Mouse (Mus musculus) neural tube, embryonic 10.5 days (tissue): ENCODE data around the gene Obsl1.

Experiments
- DNase-seq: peaks from one replicate; pipeline ENCODE4 v3.0.0-alpha.2; 2017; ENCODE audit warnings: low spot score; ENCODE audit errors: extremely low spot score

Gene Obsl1

GRCm38 (mm10) chr1:75518427-75518826 lies 12.2 kb upstream of the Obsl1 start:
- no peak for DNase-seq

DNA sequence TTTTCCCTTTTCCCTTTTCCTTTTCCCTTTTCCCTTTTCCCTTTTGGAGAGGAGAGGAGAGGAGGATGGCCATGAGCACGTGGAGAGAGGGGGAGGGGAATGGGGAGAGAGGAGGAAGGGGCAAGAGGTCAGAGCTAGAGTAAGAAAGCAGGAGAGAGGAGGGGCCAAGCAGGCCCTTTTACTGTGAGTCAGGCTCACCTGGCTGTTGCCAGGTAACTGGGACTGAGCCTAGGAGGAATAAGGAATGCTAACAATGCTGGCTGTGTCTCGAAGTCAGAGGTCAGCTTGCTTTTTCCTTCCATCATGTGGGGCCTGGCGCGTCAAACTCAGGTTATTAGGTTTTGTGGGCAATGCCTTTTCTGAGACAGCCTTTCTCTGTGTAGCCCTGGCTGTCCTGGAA lies 11.7 kb upstream of the Obsl1 start:
- DNase-seq: no peak

DNA sequence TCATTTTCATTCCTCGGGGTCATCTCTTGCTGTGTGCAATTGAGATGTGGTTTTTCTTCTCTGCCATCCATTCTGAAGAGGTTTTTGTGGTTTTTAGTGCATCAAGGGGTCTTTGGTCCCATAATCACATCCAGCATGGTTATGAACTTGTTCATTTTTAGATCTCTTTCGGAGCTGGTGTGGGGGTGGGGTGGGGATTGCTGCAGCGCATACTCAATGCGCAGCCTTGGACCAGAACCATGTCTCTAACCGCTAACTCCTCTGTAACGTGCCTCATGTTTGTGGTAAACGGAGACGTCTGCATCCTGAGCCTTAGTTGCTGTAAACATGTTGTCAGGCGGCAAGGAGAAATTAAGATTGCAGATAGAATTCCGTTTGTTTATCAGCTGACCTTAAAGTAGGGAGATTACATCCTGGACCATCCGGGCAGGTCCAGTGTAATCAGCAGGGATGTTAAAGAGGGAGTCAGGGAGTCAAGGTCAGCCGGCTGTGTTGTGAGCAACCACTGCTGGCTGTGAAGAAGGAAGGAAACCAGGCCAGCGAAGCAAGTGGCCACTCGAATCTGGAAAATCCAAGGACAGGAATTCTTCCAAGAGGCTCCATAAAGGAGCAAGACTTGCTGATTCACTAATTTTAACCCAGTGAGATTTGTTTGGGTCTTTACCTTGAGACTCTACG lies 10.6 kb upstream of the Obsl1 start:
- DNase-seq: no peak

- no peak for DNase-seq
These were observed 6.3 kb upstream of the Obsl1 start for GRCm38 (mm10) chr1:75512550-75512949.

DNA sequence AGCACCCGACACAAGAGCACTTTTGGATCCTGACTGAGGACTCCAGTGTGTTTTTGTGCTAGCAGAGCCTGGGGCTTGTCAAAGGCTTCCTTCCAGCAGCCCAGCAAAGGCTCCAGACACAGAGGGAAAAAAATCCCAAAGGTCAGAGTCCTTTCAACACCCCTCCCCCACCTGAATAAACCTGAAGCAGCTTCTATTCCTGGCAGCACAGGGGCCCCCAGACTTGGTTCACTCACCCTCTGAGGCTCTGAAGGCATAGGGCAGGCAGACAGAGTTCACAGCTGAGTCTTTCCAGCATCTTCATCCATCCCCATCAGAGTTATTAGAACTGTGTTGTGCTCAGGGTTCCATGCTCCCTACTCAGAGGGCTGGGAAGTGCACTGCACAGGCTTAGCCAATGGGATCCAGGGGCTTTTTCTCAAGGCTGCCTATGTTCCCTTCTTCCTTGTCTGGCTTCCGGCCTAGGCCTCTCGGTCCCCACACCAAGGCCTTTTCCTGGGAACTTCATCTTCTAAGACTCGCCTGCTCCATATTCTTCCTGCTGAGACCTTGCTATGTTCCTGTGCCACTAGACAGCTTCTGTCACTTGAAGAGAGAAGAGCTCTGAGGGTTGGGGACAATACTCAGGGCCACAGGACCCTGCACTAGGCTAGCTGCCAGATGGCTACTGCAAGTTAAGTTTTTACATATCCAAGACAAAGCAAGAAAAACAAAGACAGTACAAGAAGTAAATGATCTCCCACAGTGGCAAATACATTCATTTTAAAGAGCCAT lies 5.4 kb upstream of the Obsl1 start:
- no peak for DNase-seq

- DNase-seq: no peak
These were observed 3.9 kb upstream of the Obsl1 start for GRCm38 (mm10) chr1:75510154-75510553.

DNA sequence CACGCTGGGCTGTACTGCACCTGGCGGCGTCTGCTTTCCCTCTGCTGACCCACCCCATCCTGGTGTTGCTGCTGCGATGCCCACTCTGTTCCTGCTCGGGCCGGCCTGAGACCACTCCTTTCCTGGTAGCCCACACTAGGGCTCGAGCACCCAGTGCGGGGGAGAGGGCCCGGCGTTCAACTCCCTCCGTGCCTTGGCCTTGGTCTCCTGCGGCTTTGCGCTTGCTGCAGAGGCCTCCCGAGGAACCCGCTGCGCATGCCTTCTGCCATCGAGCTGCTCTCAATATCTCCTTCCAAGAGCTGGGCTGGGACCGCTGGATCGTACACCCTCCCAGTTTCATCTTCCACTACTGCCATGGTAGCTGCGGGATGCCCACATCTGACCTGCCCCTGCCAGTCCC lies 3.3 kb upstream of the Obsl1 start:
- DNase-seq: no peak

DNA sequence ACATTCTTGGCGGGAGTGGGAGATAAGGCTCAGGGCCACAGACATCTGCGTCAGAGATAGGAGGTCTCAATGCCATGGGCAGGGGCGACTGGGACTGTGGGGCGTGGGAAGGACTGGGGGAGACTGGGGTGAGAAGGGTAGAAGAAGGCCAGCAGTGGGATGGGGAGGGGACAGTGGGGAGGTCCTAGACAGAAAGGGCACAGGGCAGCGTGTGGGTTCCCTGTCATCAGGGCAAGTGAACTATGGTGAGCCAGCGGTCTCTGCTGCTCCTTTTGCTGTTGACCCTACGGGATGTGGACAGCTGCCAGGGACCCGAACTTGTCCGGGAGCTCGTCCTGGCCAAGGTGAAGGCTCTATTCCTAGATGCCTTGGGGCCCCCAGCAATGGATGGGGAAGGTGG lies 754 bp upstream of the Obsl1 start, which contains the start of gene Inha:
Inha (plus strand) TSS at position 72 of the 400 bp plus-strand sequence.
- DNase-seq: no peak

DNA sequence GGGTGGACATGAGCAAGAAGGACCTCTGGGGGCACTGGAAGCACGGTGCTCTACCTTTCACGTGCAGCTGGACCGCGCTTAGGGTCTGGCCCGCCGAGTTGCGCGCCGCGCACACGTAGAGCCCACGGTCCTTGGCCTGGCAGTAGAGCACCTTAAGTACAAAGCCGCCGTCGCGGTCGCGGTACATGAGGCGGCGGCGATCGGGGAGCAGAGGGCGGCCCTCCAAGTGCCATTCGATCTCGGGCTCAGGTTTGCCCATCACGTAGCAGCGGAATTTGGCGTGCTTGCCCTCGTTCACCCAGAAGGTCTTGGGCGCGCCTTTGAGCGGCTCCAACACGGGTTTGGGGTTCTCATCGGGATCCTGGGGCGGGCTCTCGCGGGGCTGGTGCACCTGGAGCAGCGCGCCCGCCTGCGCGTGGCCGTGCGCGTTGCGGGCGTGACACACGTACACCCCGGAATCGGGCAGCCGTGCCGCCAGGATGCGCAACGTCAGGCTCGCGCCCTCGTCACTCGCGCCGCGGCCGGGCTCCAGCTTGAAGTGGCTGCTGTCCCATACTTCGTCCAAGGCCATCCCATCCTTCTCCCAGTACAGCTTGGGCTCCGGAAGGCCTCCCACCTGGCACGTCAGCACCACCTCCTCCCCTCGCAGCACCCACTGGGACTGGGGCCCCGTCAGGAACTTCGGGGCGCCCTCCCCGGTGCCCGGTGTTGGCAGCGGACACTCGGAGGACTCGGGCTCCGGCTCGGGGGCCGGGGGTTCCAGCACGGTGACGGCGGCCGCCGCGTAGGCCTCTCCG lies 895 bp downstream of the Obsl1 start:
- peak; percentile 74 for DNase-seq

GRCm38 (mm10) chr1:75504256-75505045 lies 1.8 kb downstream of the Obsl1 start:
- DNase-seq: no peak

DNA sequence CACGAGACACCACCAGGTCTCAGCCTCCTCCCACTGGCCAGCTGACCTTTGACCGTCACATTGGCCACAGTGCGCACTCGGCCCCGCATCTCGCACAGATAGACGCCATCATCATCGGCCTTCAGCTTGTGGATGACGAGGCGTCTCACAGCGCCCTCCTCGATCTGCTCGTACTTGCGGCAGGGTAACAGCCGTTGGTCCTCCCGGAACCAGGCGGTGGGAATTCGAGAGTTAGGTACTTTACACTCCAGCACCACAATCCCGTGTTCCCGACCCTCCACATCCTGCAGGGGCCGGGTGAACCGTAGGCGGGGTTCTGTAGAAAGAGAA lies 2.6 kb downstream of the Obsl1 start:
- no peak for DNase-seq

- DNase-seq: no peak
These were observed 3.2 kb downstream of the Obsl1 start for GRCm38 (mm10) chr1:75502945-75503650.

- no peak for DNase-seq
These were observed 4.3 kb downstream of the Obsl1 start for GRCm38 (mm10) chr1:75501905-75502304.

GRCm38 (mm10) chr1:75499441-75499840 lies 6.8 kb downstream of the Obsl1 start:
- DNase-seq: no peak

DNA sequence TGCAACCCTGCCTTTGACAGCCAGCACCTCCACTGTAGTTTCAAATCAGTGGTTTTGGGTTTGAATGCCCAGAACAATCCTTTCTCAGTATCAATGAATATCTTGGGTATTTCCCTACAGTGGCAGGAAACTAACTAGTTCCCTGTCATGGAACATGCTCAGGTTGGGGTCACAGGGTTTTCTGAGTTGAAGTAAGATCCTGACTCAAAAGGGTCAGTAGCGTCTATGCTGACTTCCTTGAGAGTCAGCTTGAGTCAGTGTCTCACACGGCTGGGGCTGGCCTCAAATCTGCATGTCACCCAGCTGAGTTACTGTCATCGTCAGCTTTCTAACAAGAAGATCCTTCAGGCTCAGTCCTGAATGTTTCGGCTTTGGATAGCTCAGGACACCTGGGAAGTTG lies 7.4 kb downstream of the Obsl1 start:
- DNase-seq: no peak

DNA sequence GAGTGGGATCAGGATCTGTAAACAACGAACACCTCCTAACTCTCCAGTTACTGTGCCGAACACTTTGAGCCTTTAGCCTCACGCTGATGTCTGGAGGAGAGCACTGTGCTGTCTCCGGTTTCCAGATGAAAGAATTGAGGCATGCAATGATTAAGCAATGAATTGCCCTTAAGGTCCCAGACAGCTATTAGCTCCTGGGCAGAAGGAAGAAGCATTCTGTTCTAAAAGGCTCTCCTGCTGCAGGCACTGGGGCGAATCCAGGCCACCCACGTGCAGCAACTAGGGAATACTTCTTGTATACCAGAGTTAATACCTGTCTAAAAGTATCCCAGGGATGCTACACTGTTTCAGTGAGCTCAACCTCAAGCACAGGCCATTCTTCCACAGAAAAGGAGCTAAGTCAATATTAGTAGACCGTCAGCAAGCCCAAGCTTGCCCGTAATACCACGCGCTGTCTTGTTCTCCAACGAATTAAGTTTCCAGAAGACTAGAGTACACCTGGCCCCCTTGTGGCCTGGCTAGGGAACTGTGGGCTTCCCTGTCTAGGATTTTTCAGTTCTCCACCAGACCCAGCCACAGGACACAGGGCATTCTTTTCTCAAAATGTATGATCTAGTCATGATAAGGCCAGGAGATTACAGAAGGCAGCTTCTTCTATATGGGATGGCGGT lies 11.2 kb downstream of the Obsl1 start:
- DNase-seq: peak; percentile 47

- no peak for DNase-seq
These were observed 13.6 kb downstream of the Obsl1 start for GRCm38 (mm10) chr1:75492579-75493170.

DNA sequence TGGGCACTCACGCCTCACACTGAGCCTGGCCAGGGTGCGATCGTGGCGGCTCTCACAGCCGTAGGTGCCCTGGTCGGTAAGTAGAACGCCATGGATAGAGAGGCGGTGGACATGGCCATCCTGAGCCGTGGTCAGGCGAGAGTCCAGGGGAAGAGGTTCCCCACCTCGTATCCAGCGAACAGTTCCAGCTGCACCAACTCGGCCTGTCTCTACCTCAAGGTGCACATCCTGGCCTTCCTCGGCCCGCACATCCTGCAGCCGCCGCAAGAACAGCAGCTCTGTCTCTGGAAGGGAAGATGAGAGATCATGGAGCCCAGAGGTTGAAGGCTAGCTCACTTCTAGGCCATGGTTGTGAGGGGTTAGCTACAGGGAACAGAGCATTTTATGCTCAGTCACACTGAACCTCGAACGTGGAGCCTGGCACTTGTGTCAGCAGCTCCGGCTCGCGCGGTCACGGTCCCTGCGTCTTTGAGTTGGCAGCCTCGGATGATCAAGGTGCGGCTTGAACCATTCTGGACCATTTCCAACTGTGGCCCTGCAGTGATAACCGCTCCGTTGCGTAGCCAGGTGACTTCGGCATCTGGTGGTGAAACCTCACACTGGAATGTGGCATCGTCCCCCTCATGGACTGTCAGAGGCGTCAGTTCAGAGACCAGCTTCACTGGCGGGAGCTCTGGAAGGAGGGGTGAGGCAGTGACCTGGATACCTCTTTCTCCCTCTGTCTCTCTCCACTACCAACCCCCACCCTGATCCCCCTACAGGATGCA lies 15.3 kb downstream of the Obsl1 start:
- DNase-seq: no peak
